Mouse (Mus musculus) lung, adult 2 months (tissue): ENCODE results near the gene Slit3.

Experiments
- CTCF ChIP-seq: fragments of 200-500 bp; IDR thresholded peaks from 2 replicates; pipeline ENCODE4 v1.5.1; 2011; ENCODE audit warnings: mild to moderate bottlenecking, low read length, control low read depth; ENCODE audit not compliant: insufficient read depth
- POLR2A ChIP-seq: fragments of 200-500 bp; IDR thresholded peaks from 2 replicates; pipeline ENCODE4 v1.6.1; 2011; ENCODE audit warnings: low read depth, mild to moderate bottlenecking, control low read depth, low read length, borderline replicate concordance; ENCODE audit errors: extremely low read depth

DNA sequence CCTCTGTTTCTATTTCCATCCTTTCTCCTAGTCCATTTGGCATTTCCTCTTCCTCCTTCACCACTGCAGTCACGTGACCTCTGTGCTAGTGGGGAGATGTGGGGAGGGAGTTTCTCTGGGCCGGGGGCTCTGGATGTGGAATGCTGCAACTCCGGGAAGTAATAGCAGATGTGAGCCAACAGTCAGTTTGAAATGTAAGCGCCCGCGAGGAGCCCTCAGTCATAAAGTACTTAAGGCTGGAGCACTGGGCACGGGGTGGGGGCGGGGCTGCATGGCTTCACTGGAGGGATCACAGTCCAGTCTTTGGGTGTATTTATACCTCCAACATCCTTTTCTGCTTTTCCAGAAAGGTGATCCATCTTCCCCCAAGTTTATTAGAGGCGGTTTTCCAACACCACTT, 326.9 kb downstream of the Slit3 start:
- TF ChIP-seq POLR2A (no peak), CTCF (no peak)
